Mouse (Mus musculus): Measurements from ENCODE around the gene Myh6.

DNA sequence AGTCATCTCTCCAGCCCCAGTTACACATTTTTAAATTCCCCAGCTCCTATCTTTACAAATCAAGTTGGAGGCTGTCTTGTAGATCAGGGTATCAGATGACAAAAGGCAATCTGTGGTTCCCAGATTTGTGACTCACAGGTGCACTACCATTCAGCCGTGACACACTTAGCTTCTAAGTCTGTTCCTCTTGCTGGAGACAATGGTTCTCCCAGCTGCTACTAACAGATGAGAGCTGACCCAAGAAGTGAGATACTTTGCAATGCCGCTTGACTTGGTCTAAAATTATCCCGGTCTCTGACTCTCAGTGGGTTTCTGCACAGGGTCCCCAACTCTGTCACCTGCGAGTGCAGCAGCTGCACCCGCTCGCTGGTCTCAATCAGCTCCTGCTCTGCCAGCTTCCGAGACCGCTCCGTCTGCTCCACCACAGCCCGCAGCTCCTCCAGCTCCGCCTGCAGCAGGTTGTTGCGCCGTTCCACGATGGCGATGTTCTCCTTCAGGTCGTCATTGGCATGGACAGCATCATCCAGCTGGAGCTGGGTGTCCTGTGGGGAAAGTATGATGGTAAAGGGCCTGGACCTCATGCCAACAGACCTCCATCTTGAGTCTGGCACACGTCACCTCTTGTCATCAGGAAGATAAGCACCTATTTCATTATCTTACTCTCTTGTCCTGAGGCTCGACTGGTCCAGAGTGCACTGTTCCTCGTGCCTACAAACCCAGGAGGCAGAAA lies 20.6 kb downstream of the Myh6 start:
- TF ChIP-seq POLR2A (IDR thresholded peaks at IDR 0.05; ENCODE audit: low read depth, low read length) (no peak), CTCF (IDR thresholded peaks at IDR 0.05; ENCODE audit: borderline replicate concordance, insufficient read depth, low read length) (no peak)

Measured in embryonic fibroblast, embryonic 13.5 days (primary cell).